Mouse (Mus musculus): ENCODE data around the gene Wdr45. TPM values are rescaled to one million over a fixed set of nuclear protein-coding genes. Genes with fewer than 3 reads are reported as not detected.
A peak's percentile ranks its signal among the peaks of the same experiment; 100 is the strongest.
"Not testable (repeated sequence)": the region's sequence is repeated elsewhere in the genome, so short reads cannot be mapped to it uniquely, and the experiment has no call there.

Gene Wdr45
- total RNA-seq (2021), result 51.1 and 57.3 TPM in 2 replicates
- long read RNA-seq, experiment 1, transcript Wdr45-201 (11 exons, 1,609 nt), result major isoform, 18 of 41 reads
- long read RNA-seq, experiment 1, transcript Wdr45-204 (11 exons, 1,568 nt), result minor isoform, 6 of 41 reads
- long read RNA-seq, experiment 1, partial matches to known transcripts, result 7 of 41 reads
- long read RNA-seq, experiment 1, other reads (novel, unspliced or antisense), result 9 of 41 reads
- long read RNA-seq, experiment 2, transcript Wdr45-201 (11 exons, 1,609 nt), result major isoform, 9 of 20 reads
- long read RNA-seq, experiment 2, partial matches to known transcripts, result 4 of 20 reads
- long read RNA-seq, experiment 2, other reads (novel, unspliced or antisense), result 7 of 20 reads

DNA sequence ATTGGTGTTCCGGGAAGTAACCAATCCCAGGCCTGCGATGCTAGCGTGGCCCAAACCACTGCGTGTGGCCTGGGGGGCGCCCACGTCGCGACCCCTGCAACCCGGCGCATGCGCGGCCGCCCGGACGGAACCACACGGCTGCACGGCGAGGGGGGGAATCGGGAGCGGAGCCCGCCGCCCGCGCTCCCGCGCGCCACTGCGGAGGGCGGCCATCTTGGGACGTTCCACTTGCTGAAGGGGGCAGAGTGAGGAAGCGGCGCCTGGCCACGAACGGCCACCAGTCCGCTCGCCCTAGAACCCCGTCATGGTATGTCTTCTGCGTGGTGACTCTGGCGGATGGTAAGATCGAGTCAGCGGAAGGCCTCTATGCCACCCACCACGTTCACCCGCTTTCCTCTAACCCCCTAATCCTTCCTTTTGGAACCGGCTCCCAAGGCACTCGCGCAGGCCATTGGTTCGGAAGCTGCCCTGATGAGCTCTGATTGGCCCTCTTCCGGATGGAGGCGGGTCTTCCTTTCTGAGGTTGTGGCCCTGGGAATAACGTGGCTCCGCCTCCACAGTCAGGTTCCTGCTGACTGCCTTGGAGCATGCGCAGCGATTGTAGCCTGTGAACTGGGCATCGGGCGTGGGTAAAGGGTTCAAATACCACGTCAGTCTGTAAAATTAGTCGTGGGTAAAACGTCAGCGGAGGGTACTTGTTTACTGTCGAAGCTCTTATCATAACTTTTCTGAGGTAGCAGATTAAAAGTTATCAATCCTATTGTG is at the start of gene Wdr45:
Wdr45 (plus strand) TSS at position 199 of the 765 bp plus-strand sequence.
- peak; percentile 93 for DNase-seq

DNA sequence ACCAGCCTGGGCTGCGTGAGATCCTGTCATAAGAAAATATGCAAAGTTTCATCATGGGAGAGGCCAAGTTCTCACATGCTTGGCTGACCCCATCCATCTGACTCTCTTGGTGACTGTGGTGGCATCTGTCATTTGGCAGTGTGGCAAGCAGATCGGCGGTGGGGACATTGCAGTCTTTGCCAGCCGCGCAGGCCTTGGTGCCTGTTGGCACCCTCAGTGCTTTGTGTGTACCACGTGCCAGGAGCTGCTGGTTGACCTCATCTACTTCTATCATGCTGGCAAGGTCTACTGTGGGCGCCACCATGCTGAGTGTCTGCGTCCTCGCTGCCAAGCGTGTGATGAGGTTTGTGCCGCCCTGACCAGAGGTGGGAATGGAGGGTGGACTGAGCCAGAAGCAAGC is 49.3 kb upstream of the Wdr45 start:
- DNase-seq, result peak; percentile 57

DNA sequence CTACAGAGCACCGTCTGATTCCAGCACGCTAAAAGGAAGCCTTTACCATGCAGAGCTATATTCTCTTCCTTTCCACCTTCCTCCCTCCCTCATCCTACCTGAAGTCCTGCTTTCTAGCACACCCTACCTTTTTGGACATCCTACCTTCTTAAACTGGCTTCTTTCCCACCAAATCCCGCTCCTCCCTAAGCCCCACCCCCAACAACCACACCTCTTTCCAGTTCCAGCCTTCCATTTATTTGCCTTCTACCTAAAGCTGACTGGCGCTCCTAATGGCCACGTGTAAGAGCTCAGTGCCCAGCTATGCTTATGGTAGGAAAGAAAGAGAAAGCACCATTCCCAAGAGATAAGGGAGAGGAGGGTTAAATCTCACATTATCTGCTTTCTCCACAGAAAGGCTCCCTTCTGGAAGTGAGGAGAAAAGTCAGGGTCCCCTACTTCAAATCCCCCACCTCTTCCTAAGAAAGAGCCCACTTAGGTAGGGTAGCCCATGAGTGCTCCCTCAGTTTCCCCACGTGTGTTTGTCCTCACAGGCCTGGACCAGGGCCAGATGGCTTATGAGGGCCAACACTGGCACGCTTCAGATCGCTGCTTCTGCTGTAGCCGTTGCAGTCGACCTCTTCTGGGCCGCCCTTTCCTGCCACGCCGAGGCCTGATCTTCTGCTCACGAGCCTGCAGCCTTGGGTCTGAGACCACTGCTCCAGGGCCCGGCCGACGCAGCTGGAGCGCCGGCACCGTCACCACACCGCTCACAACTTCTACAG is 48.2 kb upstream of the Wdr45 start:
- DNase-seq, result no peak

DNA sequence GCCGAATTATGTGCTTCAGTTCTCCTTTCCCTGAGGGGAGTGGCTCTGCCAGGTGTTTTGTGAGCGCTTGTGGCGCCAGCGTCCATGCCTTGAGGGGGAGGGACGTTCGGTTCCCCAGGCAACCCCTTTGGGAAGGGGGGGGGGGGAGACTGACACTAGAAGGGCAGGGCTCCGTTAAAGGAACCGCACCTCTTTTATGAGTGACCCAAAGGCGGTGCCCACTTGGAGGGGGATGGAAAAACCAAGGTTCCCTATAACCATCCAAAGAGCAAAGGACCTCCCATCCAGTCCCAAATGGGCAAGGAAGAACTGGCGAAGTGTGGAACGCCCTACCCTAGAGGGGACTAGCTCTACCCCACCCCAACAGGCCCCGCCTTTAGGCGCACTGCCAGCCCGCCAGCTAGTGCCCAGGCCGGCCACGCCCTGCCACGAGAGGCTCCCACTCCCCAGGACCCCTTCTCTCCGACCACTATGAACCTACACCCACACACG is 43.7 kb upstream of the Wdr45 start:
- peak; percentile 76 for DNase-seq

DNA sequence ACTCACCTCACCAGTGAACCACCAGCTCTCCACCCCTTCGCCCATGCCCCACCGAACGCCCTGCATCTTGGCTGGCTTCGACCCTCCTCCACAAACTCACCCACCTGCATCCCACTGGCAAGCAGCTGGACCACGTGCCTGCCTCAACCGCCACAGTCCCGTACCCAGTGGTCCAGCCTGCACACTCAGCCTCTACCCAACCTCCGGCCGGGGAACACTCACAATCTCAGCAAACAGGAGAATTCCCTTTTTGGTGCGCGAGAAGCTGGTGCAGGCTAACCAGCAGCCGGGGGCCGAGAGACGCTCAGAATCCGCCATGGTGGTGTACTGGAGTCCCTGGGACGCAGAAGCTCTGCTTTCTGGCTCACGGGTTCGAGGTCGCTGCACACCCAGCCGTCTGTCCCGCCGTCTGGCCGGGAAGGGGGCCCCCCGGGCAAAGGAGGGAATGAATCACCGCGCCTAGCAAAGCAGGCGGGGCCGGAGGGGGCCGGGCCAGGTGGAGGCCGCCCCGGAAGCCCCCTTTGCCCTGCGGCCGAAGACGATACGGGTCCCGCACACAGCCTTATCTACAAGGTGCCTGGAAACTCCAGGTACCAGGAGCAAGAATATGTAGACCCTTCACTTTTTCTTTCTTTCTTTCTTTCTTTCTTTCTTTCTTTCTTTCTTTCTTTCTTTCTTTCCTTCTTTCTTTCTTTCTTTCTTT is 43.1 kb upstream of the Wdr45 start, which contains the start of gene Plp2:
Plp2 (minus strand) TSS at position 470 of the 703 bp plus-strand sequence.
- DNase-seq, result peak; percentile 77

DNA sequence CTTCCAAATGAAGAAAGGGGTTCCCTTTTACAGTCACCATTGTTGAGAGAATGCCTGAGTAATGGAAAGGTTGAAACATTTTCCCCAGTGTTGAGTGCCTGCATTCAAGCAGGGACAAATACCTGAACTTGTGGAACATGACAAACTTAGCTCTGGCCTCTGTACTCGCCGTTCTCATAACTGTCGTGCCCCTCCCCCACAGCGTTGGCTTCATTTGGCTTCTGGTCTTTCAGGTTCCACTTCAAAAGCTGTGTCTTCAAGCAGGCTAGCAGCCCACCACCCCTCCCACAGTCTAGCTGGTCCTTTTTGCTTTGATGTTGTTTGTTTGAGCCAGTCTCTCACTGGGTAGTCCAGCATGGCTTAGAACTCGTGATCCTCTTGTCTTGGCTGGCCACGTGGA is 41.4 kb upstream of the Wdr45 start:
- no peak for DNase-seq

DNA sequence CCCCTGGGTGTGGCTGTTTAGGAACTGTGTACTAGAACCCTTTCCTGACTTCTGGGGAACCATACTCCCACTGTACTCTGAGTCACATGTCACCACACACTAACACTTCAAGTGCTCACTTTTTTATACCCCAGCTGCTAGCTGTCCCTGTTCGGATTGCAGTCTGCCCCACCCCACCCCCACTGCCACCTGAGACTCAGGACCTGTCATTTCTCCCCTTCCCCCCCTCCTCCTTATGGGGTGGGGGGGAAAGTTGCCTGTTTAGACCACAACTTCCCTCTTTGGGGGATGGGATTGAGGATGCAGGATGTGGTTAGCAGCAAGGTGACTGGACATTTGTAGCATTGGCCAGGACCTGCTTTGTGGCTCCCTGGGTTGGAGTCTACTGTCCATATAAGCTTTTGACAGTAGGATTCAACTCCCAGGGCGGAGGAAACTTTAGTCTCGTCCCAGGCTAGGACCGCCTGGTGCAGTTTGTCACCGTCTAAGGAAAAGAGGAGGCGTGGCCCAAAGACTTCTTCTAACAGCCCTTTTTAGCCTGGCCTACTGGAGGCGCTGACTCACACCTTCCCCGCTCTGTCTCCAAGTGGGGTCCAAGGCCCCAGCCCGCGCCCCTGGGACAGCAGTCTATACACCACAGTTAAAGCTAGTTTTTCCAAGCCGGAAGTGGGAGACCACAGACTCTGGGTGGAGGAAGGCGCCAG is 40.4 kb upstream of the Wdr45 start:
- peak; percentile 60 for DNase-seq

DNA sequence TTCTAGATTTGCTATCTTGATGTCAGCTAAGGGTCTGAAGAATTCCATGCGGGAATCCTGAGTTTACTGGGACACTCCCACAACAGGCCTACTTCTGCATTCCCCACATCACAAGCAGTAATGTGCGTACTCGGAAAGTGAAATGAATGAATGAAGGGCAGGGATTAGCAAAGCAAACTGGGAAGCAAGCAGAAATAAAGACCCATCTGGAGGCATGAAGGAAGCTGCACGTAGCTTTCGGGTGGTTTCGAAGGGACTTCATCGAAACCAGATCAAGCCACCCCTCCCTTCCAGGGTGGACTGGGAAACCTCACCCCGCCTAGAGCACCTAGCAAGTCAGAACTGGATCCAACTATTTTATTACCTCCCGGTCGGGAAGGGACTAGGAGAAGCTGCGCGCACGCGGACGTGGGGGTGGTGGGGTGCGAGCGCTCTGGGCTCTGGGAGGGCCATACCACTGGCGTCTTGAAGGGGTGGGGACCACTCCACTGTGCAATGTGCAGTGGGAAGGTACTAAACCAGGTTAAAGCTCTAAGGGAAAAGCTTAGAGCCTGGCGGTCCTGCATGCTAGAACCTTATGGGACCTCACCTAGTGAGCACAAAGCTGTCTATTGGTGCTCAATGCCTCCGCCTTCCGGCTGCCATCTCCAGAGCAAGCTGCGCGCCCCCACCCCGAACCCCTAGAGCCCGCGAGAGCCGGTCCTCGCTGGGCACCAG is 39.7 kb upstream of the Wdr45 start:
- peak; percentile 42 for DNase-seq

DNA sequence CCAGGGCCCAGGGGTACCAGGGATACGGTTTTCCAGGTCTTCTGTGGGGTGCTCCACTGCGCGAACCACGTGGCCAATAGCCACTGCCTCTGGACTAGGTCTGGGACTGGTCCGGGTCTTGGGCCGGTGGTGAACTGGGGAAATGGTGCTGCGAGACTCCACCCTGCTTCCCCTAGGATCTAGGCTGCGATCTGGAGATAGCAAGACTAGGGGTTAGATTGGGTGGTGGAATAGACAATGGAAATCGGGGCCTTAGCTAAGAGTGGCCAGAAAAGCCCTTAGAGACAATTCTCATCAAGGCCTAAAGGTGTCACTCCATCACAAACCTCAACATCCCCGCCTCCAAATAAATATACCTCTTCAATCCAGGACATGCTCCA is 39.1 kb upstream of the Wdr45 start:
- no peak for DNase-seq

DNA sequence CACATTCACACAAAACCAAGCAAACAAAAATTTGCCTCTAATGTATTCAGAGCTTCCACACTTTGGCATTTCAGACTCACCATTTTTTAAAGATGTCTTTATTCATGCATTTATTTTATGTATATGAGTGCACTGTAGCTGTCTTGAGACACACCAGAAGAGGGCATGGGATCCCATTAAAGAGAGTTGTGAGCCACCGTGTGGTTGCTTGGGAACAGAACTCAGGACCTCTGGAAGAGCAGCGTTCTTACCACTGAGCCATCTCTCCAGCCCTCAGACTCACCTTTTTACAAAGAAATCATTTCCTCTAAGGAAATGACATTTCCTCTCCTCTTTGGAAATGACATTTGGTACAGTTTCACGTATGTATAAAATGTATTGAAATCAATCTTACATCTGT is 35.1 kb upstream of the Wdr45 start:
- DNase-seq, result no peak

DNA sequence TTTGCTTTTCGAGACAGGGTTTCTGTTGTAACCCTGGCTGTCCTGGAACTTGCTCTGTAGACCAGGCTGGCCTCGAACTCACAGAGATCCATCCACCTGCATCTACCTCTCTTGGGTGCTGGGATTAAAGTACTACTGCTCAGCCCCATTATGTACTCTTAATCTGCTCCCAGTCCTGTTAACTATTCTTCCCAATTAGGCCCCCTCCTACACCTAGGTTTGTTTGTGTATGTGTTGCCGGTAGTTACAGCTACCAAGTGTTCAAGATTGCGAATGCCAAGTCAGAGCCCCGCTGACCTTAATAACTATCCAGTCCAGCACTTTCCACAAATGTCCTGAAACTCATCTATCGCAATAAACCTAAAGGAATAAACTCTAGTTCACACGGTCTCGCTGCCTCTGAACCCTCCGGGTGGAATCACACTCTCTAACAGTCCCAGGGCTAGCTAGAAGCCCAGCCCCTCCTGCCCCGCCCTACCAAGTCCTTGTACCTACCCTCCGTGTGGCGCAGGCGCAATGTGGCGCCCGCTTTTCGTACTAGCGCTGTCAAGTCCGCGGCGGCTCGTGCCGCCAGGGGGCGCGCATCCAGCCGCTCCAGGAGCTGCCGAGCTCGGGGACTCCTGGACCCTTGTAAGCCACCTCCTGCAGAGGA is 34.6 kb upstream of the Wdr45 start:
- DNase-seq, result peak; percentile 94

DNA sequence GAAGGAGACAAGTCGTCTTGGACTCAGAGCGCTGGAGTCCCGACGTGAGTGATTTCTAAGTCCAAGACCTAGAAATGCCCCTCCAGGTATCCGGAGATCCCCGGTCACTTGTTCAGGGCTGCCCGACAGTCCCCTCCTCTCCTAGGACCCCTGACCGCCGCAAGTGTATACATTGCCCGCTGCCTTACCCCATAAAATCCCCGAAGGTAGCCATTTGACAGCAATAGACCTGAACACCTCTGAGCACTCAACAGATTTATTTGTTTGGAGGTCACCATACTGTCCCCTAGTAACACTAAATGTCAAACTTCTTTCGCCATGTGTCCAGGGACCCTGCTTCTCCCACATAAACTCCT is 34.1 kb upstream of the Wdr45 start:
- DNase-seq, result no peak

DNA sequence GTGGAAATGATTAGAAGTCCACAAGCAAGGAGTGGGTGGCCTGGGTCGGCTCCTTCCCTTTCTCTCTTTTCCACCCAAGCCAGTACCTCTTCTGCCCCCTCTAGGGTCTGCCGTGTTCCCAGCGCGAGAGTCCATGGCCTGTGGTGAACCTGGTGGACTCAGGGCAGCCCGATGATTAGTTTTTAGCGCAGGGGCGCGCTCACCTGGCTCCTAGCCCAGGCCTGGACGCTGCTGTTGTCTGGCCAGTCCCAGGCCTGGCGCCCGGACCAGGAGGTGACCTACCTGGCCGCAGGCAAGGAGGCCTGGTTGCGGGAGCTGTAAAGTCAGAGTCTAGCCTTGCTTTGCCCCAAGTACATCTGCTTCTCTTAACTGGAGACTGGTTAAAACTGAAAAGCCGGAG is 33.3 kb upstream of the Wdr45 start, which contains the start of gene Magix:
Magix (minus strand) TSS at position 388 of the 400 bp plus-strand sequence.
- DNase-seq, result no peak

DNA sequence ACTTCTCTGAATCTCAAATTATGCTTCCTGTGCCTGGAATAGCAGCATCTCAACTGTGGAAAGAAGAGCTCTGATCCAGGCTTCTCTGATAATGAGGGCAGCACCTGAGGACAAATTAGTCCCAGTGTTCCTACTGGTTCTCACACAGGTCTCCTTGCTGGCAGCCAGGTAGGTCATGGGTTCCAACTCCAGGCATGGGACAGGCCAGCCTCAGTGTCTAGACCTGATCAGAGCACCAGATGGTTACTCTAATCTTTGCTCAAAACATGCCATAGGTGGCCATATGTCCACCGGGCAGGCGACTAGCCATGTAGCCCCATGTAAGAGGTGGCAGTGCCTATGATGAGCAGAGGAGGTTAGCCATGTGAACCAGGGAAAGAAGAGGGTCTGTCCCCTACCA is 25.8 kb upstream of the Wdr45 start:
- DNase-seq, result no peak

DNA sequence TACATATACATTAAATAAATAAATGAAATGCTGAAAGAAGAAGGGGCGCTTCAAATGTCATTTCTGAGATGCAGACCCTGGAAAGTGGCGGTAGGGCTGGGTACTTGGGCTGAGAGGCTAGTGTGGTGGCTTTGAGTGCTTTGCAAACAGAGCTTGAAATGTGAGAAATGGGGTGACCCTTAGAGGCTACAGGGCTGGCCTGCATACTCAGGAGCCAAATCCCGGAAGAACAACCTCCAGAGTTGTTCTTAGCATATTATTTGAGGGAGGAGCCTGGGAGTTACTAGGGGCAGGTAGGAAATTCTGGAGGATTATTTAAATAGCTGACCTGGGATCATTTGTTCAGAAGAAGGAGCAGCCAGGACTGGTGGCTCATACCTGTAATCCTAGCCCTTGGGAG is 23.6 kb upstream of the Wdr45 start:
- DNase-seq, result no peak

DNA sequence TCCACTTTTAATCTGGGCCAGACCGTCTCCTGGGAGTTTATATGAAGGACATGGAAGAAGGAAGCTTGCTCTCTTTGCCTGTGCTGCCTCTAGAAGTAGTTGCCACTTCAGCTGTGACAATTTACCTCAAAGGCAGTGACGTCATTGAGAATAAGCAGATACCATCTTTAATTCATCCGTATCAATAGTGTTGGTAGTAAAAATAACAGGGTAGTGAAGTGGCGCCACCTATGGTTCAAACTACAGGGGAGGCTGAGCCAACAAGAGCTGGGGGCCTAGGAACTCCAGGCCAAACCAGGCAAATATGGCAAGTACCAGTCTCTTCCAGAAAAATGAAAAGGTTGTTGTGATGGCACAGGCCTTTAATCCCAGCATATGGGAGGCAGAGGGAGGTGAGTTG is 21.3 kb upstream of the Wdr45 start:
- DNase-seq, result no peak

DNA sequence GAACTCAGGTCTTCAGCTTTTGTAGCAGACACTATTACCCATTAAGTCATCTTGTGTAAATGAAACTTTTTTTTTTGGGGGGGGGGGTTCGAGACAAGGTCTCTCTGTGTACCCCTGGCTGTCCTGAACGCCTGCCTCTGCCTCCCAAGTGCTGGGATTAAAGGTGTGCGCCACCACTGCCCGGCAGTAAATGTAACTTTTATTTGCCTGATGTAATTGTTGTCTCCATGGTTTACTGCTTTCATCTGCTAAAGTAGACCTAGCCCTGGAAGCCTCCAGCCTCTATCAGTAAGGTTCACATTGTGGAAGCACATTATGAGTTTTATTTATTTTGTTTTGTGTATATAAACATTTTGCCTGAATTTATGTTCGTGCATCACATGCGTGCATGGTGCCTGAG is 17.6 kb upstream of the Wdr45 start:
- DNase-seq, result no peak

DNA sequence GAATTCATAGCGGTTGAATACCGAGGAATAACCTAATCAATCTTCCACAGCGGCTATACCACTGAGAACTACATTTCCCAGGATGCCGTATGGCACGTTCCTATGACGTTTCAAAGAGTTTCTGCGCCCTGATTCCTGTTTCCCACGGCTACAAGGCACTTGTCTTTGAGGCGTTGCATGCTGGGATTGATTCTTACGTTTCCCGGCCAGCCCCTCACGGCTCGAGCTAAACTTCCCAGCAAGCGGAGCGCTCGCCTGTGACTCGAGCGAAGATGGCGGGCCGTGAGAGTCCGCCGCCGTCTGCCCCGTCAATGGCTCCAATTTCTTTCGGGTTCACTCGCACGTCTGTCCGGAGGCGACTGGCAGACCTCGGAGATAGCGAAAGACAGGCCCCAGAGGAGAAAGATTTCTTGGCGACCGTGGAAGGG is 17.2 kb upstream of the Wdr45 start, which contains the start of gene Gpkow:
Gpkow (plus strand) TSS at position 178 of the 428 bp plus-strand sequence.
- peak; percentile 87 for DNase-seq

DNA sequence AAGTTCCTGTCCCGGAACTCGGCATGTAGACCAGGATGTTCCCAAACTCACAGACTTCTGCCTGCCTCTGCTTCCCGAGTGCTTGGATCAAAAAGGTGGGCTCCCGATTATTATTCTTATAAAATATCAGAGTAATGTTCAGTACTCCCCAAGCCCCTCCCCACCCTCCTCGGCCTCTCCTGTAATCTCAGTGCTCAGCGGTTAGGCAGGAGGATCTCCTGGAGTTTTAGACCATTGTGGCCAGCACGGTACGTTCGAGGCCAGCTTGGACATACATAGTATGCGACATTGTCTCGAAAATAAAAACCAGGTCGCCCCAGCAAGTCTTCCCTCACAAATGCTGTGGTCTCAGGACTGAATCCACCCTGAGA is 384 bp upstream of the Wdr45 start:
- DNase-seq, result not testable (repeated sequence)

DNA sequence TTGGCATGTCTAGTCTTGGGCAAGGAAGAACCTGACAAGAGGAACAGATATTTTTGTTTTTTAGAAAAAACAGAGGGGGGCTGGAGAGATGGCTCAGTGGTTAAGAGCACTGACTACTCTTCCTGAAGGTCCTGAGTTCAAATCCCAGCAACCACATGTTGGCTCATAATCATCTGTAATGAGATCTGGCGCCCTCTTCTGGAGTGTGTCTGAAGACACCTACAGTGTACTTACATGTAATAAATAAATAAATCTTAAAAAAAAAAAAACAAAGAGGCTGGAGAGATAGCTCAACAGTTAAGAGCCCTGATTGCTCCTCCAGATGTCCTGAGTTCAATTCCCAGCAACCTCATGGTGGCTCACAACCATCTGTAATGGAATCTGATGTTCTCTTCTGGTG is 1.9 kb downstream of the Wdr45 start:
- not testable (repeated sequence) for DNase-seq
